Mouse (Mus musculus) liver, postnatal 0 days (tissue): ENCODE results near the gene Raet1d.
"Not testable (repeated sequence)": the region's sequence is repeated elsewhere in the genome, so short reads cannot be mapped to it uniquely, and the experiment has no call there.

Experiments
- CTCF ChIP-seq: sonication (generic); IDR thresholded peaks from 2 replicates; pipeline ENCODE4 v1.5.1; 2016; ENCODE audit warnings: antibody characterized with exemption, low read depth
- EP300 ChIP-seq: IDR thresholded peaks from 2 replicates; pipeline ENCODE4 v1.6.1; 2016; ENCODE audit warnings: antibody characterized with exemption, low read depth, mild to moderate bottlenecking

DNA sequence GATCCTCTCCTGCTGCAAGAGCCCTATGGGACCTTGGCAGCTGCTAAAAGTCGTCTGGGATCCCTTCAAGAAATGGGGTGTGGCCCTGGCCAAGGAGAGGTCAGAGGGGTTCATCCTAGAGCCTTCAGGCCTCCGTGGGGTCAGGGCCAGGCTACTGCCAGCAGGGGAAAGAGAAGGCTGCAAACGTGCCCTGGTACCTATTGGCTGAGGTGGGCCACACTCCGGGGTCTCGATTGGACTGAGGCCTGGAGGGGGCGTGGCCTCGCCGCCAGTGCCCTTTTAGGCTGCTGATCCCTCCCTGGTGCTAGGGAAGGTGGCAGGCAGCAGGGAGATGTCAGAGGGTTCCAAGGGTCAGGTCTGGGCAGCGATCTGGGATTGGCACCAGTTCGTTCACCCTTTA, 20.9 kb downstream of the Raet1d start:
- not testable (repeated sequence) for TF ChIP-seq CTCF, EP300
